Mouse (Mus musculus) neural tube, embryonic 13.5 days (tissue): ENCODE results near the gene Wfdc11. TPM values are rescaled to one million over a fixed set of nuclear protein-coding genes. Genes with fewer than 3 reads are reported as not detected.
"Not testable (repeated sequence)": the region's sequence is repeated elsewhere in the genome, so short reads cannot be mapped to it uniquely, and the experiment has no call there.

Source experiments
- ATAC-seq: fragments of 200-750 bp; cut with Nextera tagmentation; 2 replicates; pipeline ENCODE4 v1.8.0; 2017; ENCODE audit warnings: low read depth, mild to moderate bottlenecking, moderate TSS enrichment, moderate library complexity
- H3K27ac ChIP-seq: fragments of 300-500 bp; sonication (generic); replicated peaks from 2 replicates; pipeline ENCODE4 v1.5.1; 2015; ENCODE audit warnings: moderate library complexity, mild to moderate bottlenecking, inconsistent platforms
- H3K27me3 ChIP-seq: fragments of 300-500 bp; sonication (generic); 2 replicates; pipeline ENCODE4 v1.6.1; 2015; ENCODE audit warnings: mild to moderate bottlenecking, inconsistent platforms
- H3K36me3 ChIP-seq: fragments of 300-500 bp; sonication (generic); 2 replicates; pipeline ENCODE4 v1.6.1; 2015; ENCODE audit warnings: mild to moderate bottlenecking, inconsistent platforms
- H3K4me1 ChIP-seq: fragments of 300-500 bp; sonication (generic); replicated peaks from 2 replicates; pipeline ENCODE4 v1.6.1; 2015; ENCODE audit warnings: inconsistent platforms
- H3K4me2 ChIP-seq: fragments of 300-500 bp; sonication (generic); 2 replicates; pipeline ENCODE4 v1.6.1; 2015; ENCODE audit warnings: inconsistent platforms, mild to moderate bottlenecking, moderate library complexity
- H3K4me3 ChIP-seq: fragments of 300-500 bp; sonication (generic); 2 replicates; pipeline ENCODE4 v1.5.1; 2015; ENCODE audit warnings: mild to moderate bottlenecking, inconsistent platforms
- H3K9ac ChIP-seq: fragments of 300-500 bp; sonication (generic); 2 replicates; pipeline ENCODE4 v1.6.1; 2015; ENCODE audit warnings: moderate library complexity, mild to moderate bottlenecking, inconsistent platforms
- H3K9me3 ChIP-seq: fragments of 300-500 bp; sonication (generic); 2 replicates; pipeline ENCODE4 v1.6.1; 2016; ENCODE audit warnings: inconsistent platforms
- WGBS: fragments of 180-500 bp; shearing (Covaris S2); methylation state at CpG from one replicate; pipeline ENCODE4 v1.1.7; 2015; 5-methylcytosine and 5-hydroxymethylcytosine counted together
- polyA plus RNA-seq: library from polyadenylated mRNA; unstranded; fragments of >200 nt; fragmentation: Nextera tagmentation; extraction: Ambion mirVana; gene quantifications from 2 replicates; pipeline ENCODE4 v1.2.1, GENCODE M21; 2015

The Wfdc11 gene
- not detected in 2 replicates for polyA plus RNA-seq

DNA sequence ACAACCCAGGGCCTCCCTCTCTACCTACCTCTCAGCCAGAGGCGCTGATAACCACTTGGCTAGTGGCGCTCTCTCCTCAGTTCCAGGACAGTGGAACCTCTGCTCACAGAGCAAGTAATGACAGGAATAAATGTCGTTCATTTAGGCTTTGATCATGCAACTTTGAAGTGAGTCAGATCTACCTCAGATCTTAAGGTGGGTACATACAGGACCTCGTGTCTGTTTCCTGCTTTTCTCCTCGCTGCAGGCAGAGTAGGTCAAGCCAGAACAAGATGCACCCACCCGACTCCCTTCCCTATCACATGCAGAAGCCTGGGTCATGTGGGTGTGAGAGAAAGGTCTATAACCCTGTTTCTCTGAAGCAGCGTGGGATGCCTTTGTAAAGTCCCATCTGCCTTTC, at the start of gene Wfdc11:
Wfdc11 (minus strand) TSS at position 101 of the 400 bp plus-strand sequence.
- no peak within 1 kb of the TSS for H3K4me2 ChIP-seq
- no peaks in the 10 kb centered on the region for H3K9me3 ChIP-seq
- no peak within 1 kb of the TSS for H3K4me3 ChIP-seq
- H3K27me3 ChIP-seq = no peaks in the 10 kb centered on the region
- WGBS = 84% methylated on average over 7 of the region's 7 CpGs
- no peak within 1 kb of the TSS for H3K9ac ChIP-seq
- H3K27ac ChIP-seq = no peak within 1 kb of the TSS
- ATAC-seq = no peak
- H3K36me3 ChIP-seq = no peaks in the 10 kb centered on the region
- H3K4me1 ChIP-seq = peaks cover 4% of the 10 kb centered on the region; the same call in 1 of the 2 replicates

- Histone ChIP-seq H3K9me3 (no peaks in the 10 kb centered on the region), H3K27ac (no peak overlapping the region), H3K4me1 (no peaks in the 10 kb centered on the region), H3K36me3 (no peaks in the 10 kb centered on the region), H3K4me3 (no peak overlapping the region), H3K4me2 (no peak overlapping the region), H3K27me3 (0 out of 2 replicates have a peak, but pooled peaks cover 3% of the 10 kb centered on the region), H3K9ac (no peak overlapping the region)
- 68% methylated on average over 4 of the region's 4 CpGs for WGBS
- no peak for ATAC-seq
Observed at GRCm38 (mm10) chr2:164723276-164723675, 49.4 kb upstream of the Wfdc11 start.

GRCm38 (mm10) chr2:164716194-164716786, 42.4 kb upstream of the Wfdc11 start:
- H3K9me3 ChIP-seq, H3K9ac ChIP-seq, H3K4me1 ChIP-seq, H3K4me3 ChIP-seq, H3K4me2 ChIP-seq, ATAC-seq, H3K27ac ChIP-seq, H3K27me3 ChIP-seq, H3K36me3 ChIP-seq: not testable (repeated sequence)
- 91% methylated on average over 23 of the region's 23 CpGs for WGBS

GRCm38 (mm10) chr2:164715005-164715404, 41.1 kb upstream of the Wfdc11 start, which contains the start of gene Spint5:
Spint5 (plus strand) TSS chr2:164715305.
- Histone ChIP-seq H3K9ac (no peak within 1 kb of the TSS), H3K36me3 (no peaks in the 10 kb centered on the region), H3K4me2 (no peak within 1 kb of the TSS), H3K27me3 (no peaks in the 10 kb centered on the region), H3K4me1 (no peaks in the 10 kb centered on the region), H3K4me3 (no peak within 1 kb of the TSS), H3K27ac (no peak within 1 kb of the TSS), H3K9me3 (no peaks in the 10 kb centered on the region)
- 81% methylated on average over 6 of the region's 6 CpGs for WGBS
- ATAC-seq = no peak

DNA sequence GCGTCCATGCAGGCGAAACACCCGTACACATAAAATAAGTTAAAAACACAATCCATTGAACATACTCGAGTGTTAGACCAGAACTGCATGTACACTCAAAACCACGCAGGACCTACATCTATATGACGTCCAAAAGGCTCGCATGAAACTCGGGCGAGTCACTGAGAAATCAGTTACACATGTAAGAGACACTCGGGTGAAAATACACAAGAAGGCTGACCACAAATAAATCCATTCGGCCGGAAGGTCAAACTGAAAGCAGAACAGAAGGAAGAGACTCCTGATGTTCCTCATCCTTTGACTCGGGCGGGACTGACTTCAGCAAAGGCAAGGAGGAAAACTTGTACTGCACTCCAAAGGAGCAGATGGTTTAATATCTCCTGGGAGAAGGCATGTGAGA, 32.1 kb upstream of the Wfdc11 start:
- H3K4me2 ChIP-seq = no peak overlapping the region
- ATAC-seq = no peak
- WGBS = 91% methylated on average over 14 of the region's 14 CpGs
- no peaks in the 10 kb centered on the region for H3K36me3 ChIP-seq
- H3K9me3 ChIP-seq = no peaks in the 10 kb centered on the region
- no peak overlapping the region for H3K4me3 ChIP-seq
- H3K27me3 ChIP-seq = no peaks in the 10 kb centered on the region
- H3K4me1 ChIP-seq = no peaks in the 10 kb centered on the region
- H3K27ac ChIP-seq = no peak overlapping the region
- H3K9ac ChIP-seq = no peak overlapping the region

GRCm38 (mm10) chr2:164705328-164705727, 31.4 kb upstream of the Wfdc11 start:
- no peaks in the 10 kb centered on the region for H3K4me1 ChIP-seq
- H3K4me3 ChIP-seq = no peak overlapping the region
- H3K4me2 ChIP-seq = no peak overlapping the region
- H3K27ac ChIP-seq = no peak overlapping the region
- H3K27me3 ChIP-seq = no peaks in the 10 kb centered on the region
- ATAC-seq = no peak
- WGBS = 87% methylated on average over 6 of the region's 6 CpGs
- no peaks in the 10 kb centered on the region for H3K9me3 ChIP-seq
- no peaks in the 10 kb centered on the region for H3K36me3 ChIP-seq
- H3K9ac ChIP-seq = no peak overlapping the region

GRCm38 (mm10) chr2:164704235-164704634, 30.3 kb upstream of the Wfdc11 start:
- Histone ChIP-seq H3K4me1 (no peaks in the 10 kb centered on the region), H3K27me3 (no peaks in the 10 kb centered on the region), H3K9ac (no peak overlapping the region), H3K4me2 (no peak overlapping the region), H3K4me3 (no peak overlapping the region), H3K9me3 (no peaks in the 10 kb centered on the region), H3K27ac (no peak overlapping the region), H3K36me3 (no peaks in the 10 kb centered on the region)
- WGBS = 80% methylated on average over 5 of the region's 5 CpGs
- ATAC-seq = no peak

- no peak overlapping the region for H3K27ac ChIP-seq
- H3K4me2 ChIP-seq = no peak overlapping the region
- H3K36me3 ChIP-seq = no peaks in the 10 kb centered on the region
- no peaks in the 10 kb centered on the region for H3K4me1 ChIP-seq
- H3K4me3 ChIP-seq = no peak overlapping the region
- no peak overlapping the region for H3K9ac ChIP-seq
- ATAC-seq = no peak
- no peaks in the 10 kb centered on the region for H3K9me3 ChIP-seq
- WGBS = 94% methylated on average over 5 of the region's 5 CpGs
- no peaks in the 10 kb centered on the region for H3K27me3 ChIP-seq
Observed at GRCm38 (mm10) chr2:164701761-164702160, 27.9 kb upstream of the Wfdc11 start.

DNA sequence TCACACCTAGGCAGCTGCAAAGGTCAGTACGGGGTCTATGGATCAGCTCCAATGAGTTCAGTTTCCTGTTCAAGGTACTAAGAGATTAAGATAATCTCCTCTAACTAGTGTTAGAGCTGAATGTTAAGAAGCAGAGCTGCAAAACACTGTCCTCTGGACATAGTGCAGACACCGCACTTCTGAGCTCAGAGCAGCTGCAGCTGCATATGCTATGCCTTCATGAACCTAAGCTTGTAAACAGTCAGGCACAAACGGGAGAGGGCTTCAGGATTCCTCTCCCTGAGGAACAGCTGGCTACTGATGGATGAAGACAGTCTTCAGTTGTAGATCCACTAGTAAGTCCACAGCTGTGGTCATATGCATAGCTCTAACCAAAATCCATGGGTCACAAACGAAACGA, 27.1 kb upstream of the Wfdc11 start:
- no peak overlapping the region for H3K4me3 ChIP-seq
- no peaks in the 10 kb centered on the region for H3K9me3 ChIP-seq
- no peak overlapping the region for H3K4me2 ChIP-seq
- no peak for ATAC-seq
- no peak overlapping the region for H3K9ac ChIP-seq
- H3K4me1 ChIP-seq = no peaks in the 10 kb centered on the region
- no peak overlapping the region for H3K27ac ChIP-seq
- no peaks in the 10 kb centered on the region for H3K27me3 ChIP-seq
- no peaks in the 10 kb centered on the region for H3K36me3 ChIP-seq
- 86% methylated on average over 5 of the region's 5 CpGs for WGBS

- Histone ChIP-seq H3K27ac (no peak within 1 kb of the TSS), H3K27me3 (no peaks in the 10 kb centered on the region), H3K4me3 (no peak within 1 kb of the TSS), H3K36me3 (no peaks in the 10 kb centered on the region), H3K4me2 (no peak within 1 kb of the TSS), H3K9ac (no peak within 1 kb of the TSS), H3K4me1 (no peaks in the 10 kb centered on the region), H3K9me3 (no peaks in the 10 kb centered on the region)
- ATAC-seq = no peak
- 74% methylated on average over 4 of the region's 4 CpGs for WGBS
Observed at GRCm38 (mm10) chr2:164698201-164698600, 24.3 kb upstream of the Wfdc11 start, which contains the start of gene Spint4. Spint4 (plus strand) TSS chr2:164698501.

DNA sequence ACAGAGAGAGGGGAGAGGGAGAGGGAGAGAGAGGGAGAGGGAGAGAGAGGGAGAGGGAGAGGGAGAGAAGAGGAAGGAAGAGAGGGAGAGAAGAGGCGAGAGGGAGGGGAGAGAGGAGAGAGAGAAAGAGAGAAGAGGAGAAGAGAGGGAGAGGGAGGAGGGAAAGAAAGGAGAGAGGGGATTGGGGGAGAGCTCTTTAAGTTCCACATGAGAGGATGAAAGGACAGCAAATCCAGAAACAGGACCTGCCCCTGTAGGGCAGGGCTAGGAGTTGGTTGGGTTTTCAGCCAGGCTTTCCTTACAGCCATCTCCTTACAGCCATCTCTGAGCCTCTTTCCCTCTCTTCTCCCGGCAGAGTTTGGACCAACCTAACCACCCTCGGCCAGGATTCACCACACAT, 10.9 kb upstream of the Wfdc11 start, which contains the start of gene Wfdc13:
Wfdc13 (plus strand) TSS at position 301 of the 400 bp plus-strand sequence.
- 75% methylated on average over 3 of the region's 3 CpGs for WGBS
- Histone ChIP-seq H3K27me3 (no peaks in the 10 kb centered on the region), H3K36me3 (no peaks in the 10 kb centered on the region), H3K27ac (no peak within 1 kb of the TSS), H3K9ac (no peak within 1 kb of the TSS), H3K4me2 (no peak within 1 kb of the TSS), H3K4me3 (no peak within 1 kb of the TSS), H3K9me3 (no peaks in the 10 kb centered on the region), H3K4me1 (no peaks in the 10 kb centered on the region)
- no peak for ATAC-seq

DNA sequence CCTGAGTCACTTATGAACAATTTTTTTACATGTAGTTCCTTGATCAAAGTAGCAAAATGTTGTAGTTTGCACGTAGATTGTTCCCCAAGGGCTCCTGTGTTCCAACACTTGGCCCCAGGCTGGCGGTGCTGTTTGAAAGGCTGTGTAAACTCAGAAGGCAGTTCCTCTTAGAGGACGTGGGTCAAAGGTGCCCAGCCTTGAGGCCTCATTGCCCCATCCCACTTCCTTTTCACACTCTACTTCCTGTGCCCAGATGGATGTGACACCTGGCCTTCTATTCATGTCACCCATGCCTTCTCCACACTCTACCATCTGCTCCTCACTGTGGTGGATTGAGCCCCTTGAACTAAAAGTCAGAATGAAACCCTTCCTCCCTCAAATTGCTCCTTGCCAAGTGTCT, 6.0 kb upstream of the Wfdc11 start:
- ATAC-seq = no peak
- Histone ChIP-seq H3K4me3 (no peak overlapping the region), H3K36me3 (no peaks in the 10 kb centered on the region), H3K4me1 (peaks cover 9% of the 10 kb centered on the region), H3K4me2 (no peak overlapping the region), H3K9ac (no peak overlapping the region), H3K27me3 (no peaks in the 10 kb centered on the region), H3K27ac (no peak overlapping the region), H3K9me3 (no peaks in the 10 kb centered on the region)
- 43% methylated on average over 3 of the region's 3 CpGs for WGBS
